Mouse (Mus musculus) gonadal fat pad, adult 2 months (tissue): Measurements from ENCODE around the gene Zfp664. TPM values are rescaled to one million over a fixed set of nuclear protein-coding genes. Genes with fewer than 3 reads are reported as not detected.

Source experiments
- DNase-seq: peaks from one replicate; pipeline ENCODE4 v3.0.0-alpha.2; 2012; ENCODE audit warnings: low read depth
- polyA plus RNA-seq: library from polyadenylated mRNA; depleted of rRNA; stranded (reverse); fragments of >200 nt; gene quantifications from 2 replicates; pipeline ENCODE4 v1.2.3, GENCODE M21; 2012; rRNA removed

Gene Zfp664
- polyA plus RNA-seq, 1 experiment: 21.9 TPM

GRCm38 (mm10) chr5:124922356-124923352, 60.2 kb downstream of the Zfp664 start:
- no peak for DNase-seq

- DNase-seq: no peak
Observed at GRCm38 (mm10) chr5:124929425-124930054, 67.0 kb downstream of the Zfp664 start.

GRCm38 (mm10) chr5:124930055-124930439, 67.6 kb downstream of the Zfp664 start:
- DNase-seq: no peak

GRCm38 (mm10) chr5:124930603-124931002, 68.1 kb downstream of the Zfp664 start:
- DNase-seq: no peak

GRCm38 (mm10) chr5:124931076-124931475, 68.6 kb downstream of the Zfp664 start:
- no peak for DNase-seq

- no peak for DNase-seq
Observed at GRCm38 (mm10) chr5:124934558-124934957, 72.1 kb downstream of the Zfp664 start.

- DNase-seq: no peak
Observed at GRCm38 (mm10) chr5:124943181-124943792, 80.8 kb downstream of the Zfp664 start.

- no peak for DNase-seq
Observed at GRCm38 (mm10) chr5:124943793-124944383, 81.4 kb downstream of the Zfp664 start.

- DNase-seq: no peak
Observed at GRCm38 (mm10) chr5:124944384-124944783, 81.9 kb downstream of the Zfp664 start.

GRCm38 (mm10) chr5:124945046-124945445, 82.6 kb downstream of the Zfp664 start:
- DNase-seq: no peak

GRCm38 (mm10) chr5:124950623-124951278, 88.3 kb downstream of the Zfp664 start:
- no peak for DNase-seq

- DNase-seq: no peak
Observed at GRCm38 (mm10) chr5:124951333-124951732, 88.8 kb downstream of the Zfp664 start.

Other genes starting within 250 kb of the Zfp664 start
- 32.4 and 37.6 TPM in 2 replicates for gene Atp6v0a2, start 234.1 kb upstream of the Zfp664 start, polyA plus RNA-seq
- 0.62 and 1.1 TPM in 2 replicates for gene Dnah10, start 137.6 kb upstream of the Zfp664 start, polyA plus RNA-seq
- 6.6 and 10.5 TPM in 2 replicates for gene Ccdc92, start 267 bp upstream of the Zfp664 start, polyA plus RNA-seq
- gene Rflna, start 140.5 kb downstream of the Zfp664 start, polyA plus RNA-seq: 18.2 and 18.5 TPM in 2 replicates